Mouse (Mus musculus): ENCODE measurements at regions not wholly inside any gene's neighbourhood (a gene's known extent, or its start where the extent isn't known, plus 50 kb on each side); places are given as distances from the start of the nearest gene placed in this dataset.

GRCm38 (mm10) chr1:90370766-90371165, 167.0 kb downstream of the Ackr3 start:
- TF ChIP-seq CTCF (IDR thresholded peaks at IDR 0.05; ENCODE audit: borderline replicate concordance, extremely low read depth, insufficient read depth, insufficient read length) (no peak), POLR2A (IDR thresholded peaks at IDR 0.05; ENCODE audit: borderline replicate concordance, extremely low read depth, insufficient read depth, insufficient read length, poor library complexity, severe bottlenecking) (no peak)
